Mouse (Mus musculus) kidney, embryonic 14.5 days (tissue): ENCODE results near the gene Rps6ka2. TPM values are rescaled to one million over a fixed set of nuclear protein-coding genes. Genes with fewer than 3 reads are reported as not detected.
A peak's percentile ranks its signal among the peaks of the same experiment; 100 is the strongest.

Experiments used
- ATAC-seq: fragments of 200-750 bp; cut with Nextera tagmentation; 2 replicates; pipeline ENCODE4 v1.8.0; 2017; ENCODE audit warnings: moderate number of reproducible peaks, mild to moderate bottlenecking, moderate TSS enrichment, moderate library complexity; ENCODE audit not compliant: low FRiP score, low TSS enrichment
- H3K27ac ChIP-seq: fragments of 300-500 bp; sonication (generic); 2 replicates; pipeline ENCODE4 v1.5.1; 2014; ENCODE audit warnings: low read depth, mild to moderate bottlenecking, low read length, moderate library complexity, mixed read lengths
- H3K27me3 ChIP-seq: fragments of 300-500 bp; sonication (generic); 2 replicates; pipeline ENCODE4 v1.6.1; 2014; ENCODE audit warnings: mild to moderate bottlenecking, low read length; ENCODE audit not compliant: control insufficient read depth, insufficient read depth
- H3K36me3 ChIP-seq: fragments of 300-500 bp; sonication (generic); 2 replicates; pipeline ENCODE4 v1.6.1; 2014; ENCODE audit warnings: low read length, mixed read lengths; ENCODE audit not compliant: control insufficient read depth, insufficient read depth
- H3K4me1 ChIP-seq: fragments of 300-500 bp; sonication (generic); 2 replicates; pipeline ENCODE4 v1.6.1; 2014; ENCODE audit warnings: low read length, mixed read lengths; ENCODE audit not compliant: control insufficient read depth, insufficient read depth
- H3K4me2 ChIP-seq: fragments of 300-500 bp; sonication (generic); replicated peaks from 2 replicates; pipeline ENCODE4 v1.6.1; 2014; ENCODE audit warnings: low read depth, mild to moderate bottlenecking, low read length
- H3K4me3 ChIP-seq: fragments of 300-500 bp; sonication (generic); 2 replicates; pipeline ENCODE4 v1.5.1; 2014; ENCODE audit warnings: mild to moderate bottlenecking, low read length
- H3K9ac ChIP-seq: fragments of 300-500 bp; sonication (generic); 2 replicates; pipeline ENCODE4 v1.6.1; 2014; ENCODE audit warnings: low read depth, mild to moderate bottlenecking, low read length, moderate library complexity
- H3K9me3 ChIP-seq: fragments of 300-500 bp; sonication (generic); 2 replicates; pipeline ENCODE4 v1.6.1; 2016; ENCODE audit warnings: low read length; ENCODE audit not compliant: control insufficient read depth
- WGBS: fragments of 180-500 bp; shearing (Covaris S2); extraction: QIAGEN DNeasy Blood & Tissue Kit; methylation state at CpG from one replicate; pipeline ENCODE4 v1.1.7; 2014; 5-methylcytosine and 5-hydroxymethylcytosine counted together
- polyA plus RNA-seq: library from polyadenylated mRNA; unstranded; fragments of >200 nt; fragmentation: Nextera tagmentation; extraction: Ambion mirVana; gene quantifications from 2 replicates; pipeline ENCODE4 v1.2.1, GENCODE M21; 2014

Gene Rps6ka2
- polyA plus RNA-seq, 1 experiment from 2014 or later: 30.7 TPM

GRCm38 (mm10) chr17:7250373-7250772 lies 80.5 kb downstream of the Rps6ka2 start:
- Histone ChIP-seq H3K9ac (no peak overlapping the region), H3K4me3 (no peak overlapping the region), H3K27ac (no peak overlapping the region), H3K9me3 (no peaks in the 10 kb centered on the region), H3K36me3 (peaks cover 3% of the 10 kb centered on the region; the same call in 1 of the 2 replicates), H3K27me3 (no peaks in the 10 kb centered on the region), H3K4me2 (no peak overlapping the region), H3K4me1 (no peaks in the 10 kb centered on the region)
- 65% methylated on average over 4 of the region's 4 CpGs for WGBS
- no peak for ATAC-seq

DNA sequence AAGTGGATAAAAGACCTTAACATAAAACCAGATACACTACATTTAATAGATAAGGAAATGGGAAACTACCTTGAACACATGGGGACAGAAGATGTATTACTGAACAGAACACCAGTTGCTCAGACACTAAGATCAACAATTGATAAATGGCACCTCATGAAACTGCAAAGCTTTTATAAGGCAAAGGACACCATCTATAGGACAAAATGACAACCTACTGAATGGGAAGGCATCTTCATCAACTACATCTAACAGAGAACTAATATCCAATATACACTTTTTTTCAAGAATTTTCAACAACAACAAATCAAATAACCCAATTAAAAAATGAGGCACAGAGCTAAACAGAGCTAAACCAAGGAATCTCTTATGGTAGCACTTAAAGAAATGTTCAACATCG lies 87.3 kb downstream of the Rps6ka2 start:
- ATAC-seq: no peak
- WGBS: 84% methylated on average over 1 of the region's 1 CpGs
- Histone ChIP-seq H3K4me2 (no peak overlapping the region), H3K4me3 (no peak overlapping the region), H3K9ac (no peak overlapping the region), H3K36me3 (no peaks in the 10 kb centered on the region), H3K4me1 (peaks cover 28% of the 10 kb centered on the region), H3K27ac (no peak overlapping the region), H3K9me3 (no peaks in the 10 kb centered on the region), H3K27me3 (no peaks in the 10 kb centered on the region)

DNA sequence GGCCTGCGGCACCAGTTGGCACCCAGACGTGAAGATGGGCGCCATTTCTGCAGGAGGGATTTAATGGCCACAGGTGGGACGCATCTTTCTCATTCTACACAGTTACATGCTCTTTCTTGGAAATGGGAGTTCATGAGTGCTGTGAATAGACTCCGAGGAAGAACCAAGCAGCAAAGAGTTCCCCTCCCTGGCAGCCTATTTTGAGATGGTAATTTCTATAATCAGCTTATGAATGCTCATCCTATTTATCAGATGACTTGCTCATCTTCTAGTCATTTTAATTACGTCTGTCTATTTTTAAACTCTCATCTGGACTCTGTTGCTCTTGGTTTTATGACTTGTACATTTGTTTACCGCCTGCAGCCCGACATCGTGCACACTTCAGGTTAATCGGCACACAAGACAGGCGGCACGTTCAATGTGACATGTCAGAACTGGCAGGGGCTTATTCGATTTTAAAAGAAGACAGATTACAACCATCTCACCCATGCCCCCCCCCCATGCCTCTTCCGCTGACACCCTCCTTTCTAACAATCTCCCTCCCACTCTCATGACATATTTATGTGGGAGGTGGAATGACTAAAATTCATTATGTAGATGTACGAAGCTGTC lies 88.9 kb downstream of the Rps6ka2 start:
- H3K36me3 ChIP-seq: no peaks in the 10 kb centered on the region
- no peaks in the 10 kb centered on the region for H3K9me3 ChIP-seq
- H3K4me2 ChIP-seq: no peak overlapping the region
- WGBS: 65% methylated on average over 15 of the region's 15 CpGs
- H3K4me1 ChIP-seq: peaks cover 39% of the 10 kb centered on the region
- H3K27ac ChIP-seq: no peak overlapping the region
- ATAC-seq: no peak
- no peak overlapping the region for H3K4me3 ChIP-seq
- H3K9ac ChIP-seq: no peak overlapping the region
- H3K27me3 ChIP-seq: no peaks in the 10 kb centered on the region

DNA sequence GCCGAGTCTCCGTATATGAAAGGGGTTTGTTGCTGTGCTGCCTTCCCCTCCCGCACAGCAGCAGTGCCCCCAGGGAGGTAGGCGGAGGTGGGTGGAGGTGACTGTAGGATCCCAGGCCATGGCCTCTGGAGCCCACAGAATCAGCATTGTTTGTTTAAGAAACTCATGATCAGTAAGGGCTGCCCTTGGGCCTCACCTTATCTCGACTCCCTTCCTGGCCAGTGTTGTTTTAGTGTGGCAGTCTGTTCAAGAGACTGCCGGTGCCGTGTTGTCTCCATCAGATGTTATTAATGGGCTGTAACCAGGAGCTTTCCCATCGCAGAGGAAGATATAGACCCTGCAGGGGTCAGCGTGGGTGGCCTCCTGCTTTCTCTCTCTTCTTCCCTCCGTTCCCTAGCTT lies 90.4 kb downstream of the Rps6ka2 start:
- peak; percentile 74 for ATAC-seq
- Histone ChIP-seq H3K9ac (no peak overlapping the region), H3K36me3 (no peaks in the 10 kb centered on the region; the same call in 1 of the 2 replicates), H3K27me3 (no peaks in the 10 kb centered on the region), H3K27ac (no peak overlapping the region), H3K9me3 (no peaks in the 10 kb centered on the region), H3K4me3 (no peak overlapping the region), H3K4me1 (peaks cover 41% of the 10 kb centered on the region), H3K4me2 (no peak overlapping the region)
- 4% methylated on average over 10 of the region's 10 CpGs for WGBS

- Histone ChIP-seq H3K4me3 (no peak overlapping the region), H3K36me3 (no peaks in the 10 kb centered on the region; the same call in 1 of the 2 replicates), H3K27me3 (no peaks in the 10 kb centered on the region), H3K4me1 (peaks cover 42% of the 10 kb centered on the region), H3K4me2 (no peak overlapping the region), H3K9ac (no peak overlapping the region), H3K9me3 (no peaks in the 10 kb centered on the region), H3K27ac (peak overlapping the region; percentile 48; the same call in 1 of the 2 replicates)
- WGBS: 16% methylated on average over 10 of the region's 10 CpGs
- peak; percentile 37 for ATAC-seq
Observed at GRCm38 (mm10) chr17:7262056-7262455, 92.1 kb downstream of the Rps6ka2 start.

- H3K4me2 ChIP-seq: no peak overlapping the region
- peak; percentile 36; the same call in 1 of the 2 replicates for ATAC-seq
Observed at GRCm38 (mm10) chr17:7262620-7263019, 92.7 kb downstream of the Rps6ka2 start.

GRCm38 (mm10) chr17:7264610-7265009 lies 94.7 kb downstream of the Rps6ka2 start:
- ATAC-seq: peak; percentile 6; the same call in 1 of the 2 replicates

More at GRCm38 (mm10) chr17:7262620-7263019, 92.7 kb downstream of the Rps6ka2 start:
- H3K4me3 ChIP-seq: no peak overlapping the region
- no peak overlapping the region for H3K27ac ChIP-seq
- H3K9me3 ChIP-seq: no peaks in the 10 kb centered on the region
- 24% methylated on average over 4 of the region's 4 CpGs for WGBS
- peaks cover 42% of the 10 kb centered on the region for H3K4me1 ChIP-seq
- H3K36me3 ChIP-seq: no peaks in the 10 kb centered on the region; the same call in 1 of the 2 replicates
- H3K27me3 ChIP-seq: no peaks in the 10 kb centered on the region
- no peak overlapping the region for H3K9ac ChIP-seq

DNA sequence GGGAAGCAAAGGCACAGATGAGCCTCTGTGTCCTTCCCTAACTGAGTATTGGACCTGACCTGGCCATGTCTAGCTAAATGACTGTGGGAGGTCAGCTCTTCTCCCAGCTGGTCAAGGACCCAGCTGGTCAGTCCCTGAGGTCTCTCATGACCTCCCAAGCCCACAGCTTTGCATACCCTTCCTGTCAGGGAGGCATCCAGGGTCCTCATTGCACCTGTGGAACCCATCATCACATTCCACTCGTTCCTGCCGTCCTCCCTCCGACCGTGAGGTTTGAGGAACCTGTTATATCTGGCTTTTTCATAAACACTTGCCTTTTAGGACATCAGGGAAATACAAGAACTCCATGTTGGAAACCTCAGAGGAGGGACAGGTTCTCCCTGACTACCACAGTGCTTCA lies 95.4 kb downstream of the Rps6ka2 start:
- H3K4me2 ChIP-seq: no peak overlapping the region
- H3K36me3 ChIP-seq: no peaks in the 10 kb centered on the region; the same call in 1 of the 2 replicates
- H3K27ac ChIP-seq: no peak overlapping the region
- ATAC-seq: no peak
- H3K27me3 ChIP-seq: no peaks in the 10 kb centered on the region
- peaks cover 38% of the 10 kb centered on the region for H3K4me1 ChIP-seq
- no peak overlapping the region for H3K9ac ChIP-seq
- H3K4me3 ChIP-seq: no peak overlapping the region
- no peaks in the 10 kb centered on the region for H3K9me3 ChIP-seq
- 81% methylated on average over 4 of the region's 4 CpGs for WGBS

More at GRCm38 (mm10) chr17:7264610-7265009, 94.7 kb downstream of the Rps6ka2 start:
- no peaks in the 10 kb centered on the region for H3K27me3 ChIP-seq
- 64% methylated on average over 5 of the region's 5 CpGs for WGBS
- no peak overlapping the region for H3K9ac ChIP-seq
- H3K9me3 ChIP-seq: no peaks in the 10 kb centered on the region
- no peaks in the 10 kb centered on the region; the same call in 1 of the 2 replicates for H3K36me3 ChIP-seq
- H3K27ac ChIP-seq: no peak overlapping the region
- H3K4me3 ChIP-seq: no peak overlapping the region
- peaks cover 40% of the 10 kb centered on the region for H3K4me1 ChIP-seq
- no peak overlapping the region for H3K4me2 ChIP-seq

- H3K27me3 ChIP-seq: no peaks in the 10 kb centered on the region
- 70% methylated on average over 12 of the region's 12 CpGs for WGBS
- no peak overlapping the region for H3K9ac ChIP-seq
- no peaks in the 10 kb centered on the region for H3K9me3 ChIP-seq
- peaks cover 34% of the 10 kb centered on the region for H3K4me1 ChIP-seq
- H3K4me3 ChIP-seq: no peak overlapping the region
- H3K36me3 ChIP-seq: no peaks in the 10 kb centered on the region; the same call in 1 of the 2 replicates
- no peak for ATAC-seq
- no peak overlapping the region for H3K27ac ChIP-seq
- no peak overlapping the region for H3K4me2 ChIP-seq
Observed at GRCm38 (mm10) chr17:7265705-7266368, 95.9 kb downstream of the Rps6ka2 start.
